Mouse (Mus musculus) myocyte (in vitro differentiated cells): ENCODE data around the gene Mrpl40.

Source experiments
- CEBPB ChIP-seq: IDR thresholded peaks from 2 replicates; pipeline ENCODE4 v1.6.1; 2011; ENCODE audit warnings: mild to moderate bottlenecking, moderate library complexity; ENCODE audit not compliant: poor library complexity, insufficient read depth, severe bottlenecking
- E2F4 ChIP-seq: IDR thresholded peaks from one replicate; pipeline ENCODE4 v1.6.1; 2011; ENCODE audit warnings: mild to moderate bottlenecking, control low read depth, moderate library complexity; ENCODE audit not compliant: insufficient read depth
- MAX ChIP-seq: IDR thresholded peaks from one replicate; pipeline ENCODE4 v1.6.1; 2011; ENCODE audit warnings: low read depth, mild to moderate bottlenecking, control low read depth
- MYOD1 ChIP-seq, 3 experiments: IDR thresholded peaks; one replicate each; pipeline ENCODE4 v1.6.1; 2011; ENCODE audit warnings: control low read depth in 2 of 3, low read depth in 2 of 3, mild to moderate bottlenecking in 2 of 3, moderate library complexity in 1 of 3; ENCODE audit not compliant: insufficient read length in 2 of 3, control insufficient read depth in 1 of 3
- POLR2A ChIP-seq: IDR thresholded peaks from one replicate; pipeline ENCODE4 v1.6.1; 2011; ENCODE audit warnings: low read depth, mild to moderate bottlenecking, control low read depth, moderate library complexity; ENCODE audit not compliant: insufficient read length
- TCF12 ChIP-seq: IDR thresholded peaks from one replicate; pipeline ENCODE4 v1.6.1; 2011; ENCODE audit warnings: mild to moderate bottlenecking, control low read depth; ENCODE audit not compliant: poor library complexity, insufficient read depth, severe bottlenecking
- TCF3 ChIP-seq: IDR thresholded peaks from one replicate; pipeline ENCODE4 v1.6.1; 2011; ENCODE audit warnings: low read depth, control low read depth; ENCODE audit not compliant: insufficient read length

DNA sequence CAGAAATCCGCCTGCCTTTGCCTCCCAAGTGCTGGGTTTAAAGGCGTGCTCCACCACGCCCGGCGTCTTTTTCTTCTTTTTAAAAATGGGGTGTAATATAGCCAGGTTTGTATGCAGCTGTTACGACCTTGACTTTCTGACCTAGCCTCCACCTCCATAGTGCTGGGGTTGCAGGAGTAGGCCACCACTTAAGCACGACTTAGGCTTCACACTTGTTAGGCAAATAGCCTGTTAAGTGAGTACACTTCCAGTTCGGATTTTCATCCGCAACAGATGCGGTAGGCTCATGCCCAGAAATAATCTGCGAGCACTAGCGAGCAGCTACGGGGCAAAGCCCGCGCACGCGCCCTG, 596 bp downstream of the Mrpl40 start:
- no peak for TF ChIP-seq POLR2A
- TF ChIP-seq MAX = no peak
- TF ChIP-seq CEBPB = no peak
- no peak for TF ChIP-seq TCF12
- no peak for TF ChIP-seq MYOD1 (IDR thresholded peaks at IDR 0.05; ENCODE audit: control insufficient read depth in 1 of 3, insufficient read length in 2 of 3, low read depth in 2 of 3)
- no peak for TF ChIP-seq TCF3
- no peak for TF ChIP-seq E2F4
